Mouse (Mus musculus) hindlimb bud, embryonic 11.5 days (tissue): ENCODE measurements at regions not wholly inside any gene's neighbourhood (a gene's known extent, or its start where the extent isn't known, plus 50 kb on each side); places are given as distances from the start of the nearest gene placed in this dataset.

ENCODE experiments used
- DNase-seq: peaks from one replicate; pipeline ENCODE4 v3.0.0-alpha.2; 2012; ENCODE audit warnings: low read depth, low spot score; ENCODE audit errors: extremely low spot score

GRCm38 (mm10) chr11:19736076-19736475, 188.1 kb upstream of the Spred2 start:
- DNase-seq = no peak

- DNase-seq = no peak
These were observed 187.2 kb upstream of the Spred2 start for GRCm38 (mm10) chr11:19736926-19737325.

GRCm38 (mm10) chr11:19737331-19737730, 186.8 kb upstream of the Spred2 start:
- DNase-seq = no peak

- no peak for DNase-seq
These were observed 186.4 kb upstream of the Spred2 start for GRCm38 (mm10) chr11:19737807-19738206.

DNA sequence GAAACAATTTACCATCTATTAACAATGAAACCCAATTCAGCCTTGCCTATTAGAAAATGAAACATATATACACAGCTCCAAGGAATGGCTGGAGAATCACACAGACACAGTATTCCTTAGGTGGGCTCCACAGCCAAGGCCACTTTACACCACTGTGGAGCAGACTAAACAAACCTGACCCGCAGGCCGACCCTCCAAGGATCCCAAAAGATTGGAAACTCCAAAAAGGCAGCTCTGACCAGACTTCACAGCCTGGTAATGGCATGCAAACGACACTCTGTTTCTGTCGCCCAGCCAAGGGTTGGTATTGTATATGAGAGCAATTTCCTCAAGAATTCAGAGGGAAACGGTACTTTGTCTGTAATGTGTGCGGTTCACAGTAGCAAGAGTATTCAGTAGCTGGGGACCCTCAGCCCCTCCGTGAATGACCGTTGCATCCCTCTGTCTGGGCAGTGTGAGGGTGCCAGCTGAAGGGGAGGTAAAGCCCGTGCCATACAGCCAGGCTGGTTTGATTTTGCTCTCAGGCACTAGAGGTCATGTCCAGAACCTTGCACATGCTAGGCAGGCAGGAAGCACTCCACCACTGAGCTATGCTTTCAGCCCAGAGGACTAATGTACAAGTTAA, 184.5 kb upstream of the Spred2 start:
- DNase-seq = no peak

DNA sequence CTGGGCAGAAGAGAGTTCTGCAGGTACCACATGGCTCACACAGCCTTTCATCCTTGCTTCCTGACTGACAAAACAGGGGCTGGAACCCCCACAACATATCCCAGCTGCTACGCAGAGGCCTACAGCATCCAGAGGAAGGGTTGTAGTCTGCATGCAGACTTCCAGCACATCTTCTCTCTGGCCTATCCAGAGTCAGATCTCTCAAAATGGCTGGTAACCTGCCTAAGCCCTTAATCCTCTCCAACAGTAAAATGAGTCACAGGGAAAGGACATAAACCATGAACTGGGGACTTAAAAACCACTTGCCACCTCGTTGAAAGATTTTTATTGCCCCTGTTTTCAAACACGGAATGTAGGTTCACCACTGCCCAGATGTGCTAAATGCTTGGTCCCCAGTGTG, 183.6 kb upstream of the Spred2 start:
- peak; percentile 52 for DNase-seq

DNA sequence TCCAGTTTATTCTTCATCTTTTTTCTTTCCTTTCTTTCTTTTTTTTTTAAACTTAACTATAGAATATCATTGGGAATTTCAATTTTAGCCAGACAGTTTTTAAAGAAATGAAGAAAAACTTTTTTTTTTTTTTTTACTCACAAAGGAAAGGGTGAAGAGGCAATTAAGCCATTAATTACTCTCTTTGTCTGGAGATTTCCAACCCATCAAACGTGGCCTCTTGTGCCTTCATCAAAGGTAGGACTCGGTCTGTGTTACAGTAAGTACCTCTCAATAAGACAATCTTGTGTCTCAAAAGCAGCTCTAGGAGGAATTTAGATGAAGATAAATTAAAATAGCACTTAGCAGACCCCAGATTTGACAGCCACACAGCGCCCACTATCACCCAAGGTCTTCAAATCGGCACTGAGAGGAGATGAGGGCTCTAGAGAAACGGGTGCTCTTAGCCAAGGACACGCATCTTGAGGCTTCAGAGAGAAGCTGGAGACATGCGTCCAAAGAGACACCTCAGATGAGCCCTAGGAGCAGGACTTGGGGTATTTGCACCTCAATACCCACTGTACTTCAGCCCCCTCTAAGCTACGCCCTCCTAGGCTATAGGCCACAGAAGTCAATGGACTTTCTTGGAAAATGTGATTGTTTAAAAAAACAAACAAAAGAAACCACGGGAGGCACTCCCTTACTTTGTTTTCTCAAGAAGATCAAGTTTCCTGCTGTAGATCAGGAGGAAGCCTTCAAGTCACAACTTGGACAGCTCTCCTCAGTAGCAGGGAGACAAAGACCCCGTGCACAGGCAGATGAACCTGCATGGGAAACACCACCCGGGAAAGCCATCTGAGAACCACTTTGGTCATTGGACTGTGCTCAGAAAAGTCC, 176.8 kb upstream of the Spred2 start:
- DNase-seq = no peak

GRCm38 (mm10) chr11:19747973-19748559, 176.1 kb upstream of the Spred2 start:
- no peak for DNase-seq

DNA sequence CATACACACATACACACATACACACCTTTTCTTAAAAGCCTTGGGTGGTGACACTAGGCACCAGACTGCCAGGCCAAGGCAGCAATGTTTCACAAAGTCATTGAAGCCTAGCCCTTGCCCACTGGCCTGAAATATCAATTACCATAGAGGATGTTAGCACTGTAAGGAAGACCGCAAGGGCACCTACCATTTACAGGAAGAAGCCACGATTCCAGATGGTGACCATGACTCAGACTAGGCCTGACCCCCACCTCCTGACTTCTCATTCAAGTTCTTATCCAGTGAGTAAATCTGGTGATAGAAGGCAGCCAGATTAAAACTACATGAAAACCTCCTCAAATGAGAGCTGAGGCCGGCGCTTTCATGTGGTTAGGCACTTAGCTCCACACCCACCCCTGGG, 165.3 kb upstream of the Spred2 start:
- no peak for DNase-seq

- no peak for DNase-seq
These were observed 163.1 kb upstream of the Spred2 start for GRCm38 (mm10) chr11:19760861-19761693.

DNA sequence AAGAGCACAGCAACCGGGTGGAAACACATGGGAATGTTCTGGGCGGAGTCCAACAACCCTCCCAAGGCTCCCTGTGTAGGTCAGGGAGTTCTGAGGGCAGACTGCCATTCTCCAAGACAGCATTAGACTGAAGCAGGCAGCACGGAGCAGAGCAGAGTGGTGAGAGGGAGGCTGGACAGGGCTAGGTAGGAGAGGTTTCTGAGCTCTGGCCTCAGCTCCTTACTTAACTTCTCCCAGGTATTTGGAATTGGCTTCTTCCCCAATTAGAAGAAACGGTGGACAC, 162.5 kb upstream of the Spred2 start:
- DNase-seq = no peak

- no peak for DNase-seq
These were observed 156.9 kb upstream of the Spred2 start for GRCm38 (mm10) chr11:19767316-19767715.

DNA sequence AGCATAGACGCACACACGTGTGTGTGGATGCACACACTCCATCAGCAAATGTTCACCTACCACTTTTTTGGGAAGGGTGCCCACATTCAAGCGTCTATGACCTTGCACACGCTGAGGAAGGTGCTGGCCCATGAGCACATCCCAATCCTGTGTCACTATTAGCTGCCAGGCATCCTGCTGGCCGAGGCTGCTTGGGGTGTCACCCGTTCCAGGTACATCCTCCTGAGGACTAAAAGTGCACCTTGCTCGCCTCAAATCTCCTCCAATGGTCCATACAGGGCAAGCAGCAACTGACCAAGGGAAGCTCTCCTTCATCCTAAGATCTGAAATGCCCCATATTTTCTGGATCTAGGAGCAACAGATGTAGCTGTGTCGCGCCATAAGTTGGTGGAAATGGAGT, 156.3 kb upstream of the Spred2 start:
- DNase-seq = no peak

DNA sequence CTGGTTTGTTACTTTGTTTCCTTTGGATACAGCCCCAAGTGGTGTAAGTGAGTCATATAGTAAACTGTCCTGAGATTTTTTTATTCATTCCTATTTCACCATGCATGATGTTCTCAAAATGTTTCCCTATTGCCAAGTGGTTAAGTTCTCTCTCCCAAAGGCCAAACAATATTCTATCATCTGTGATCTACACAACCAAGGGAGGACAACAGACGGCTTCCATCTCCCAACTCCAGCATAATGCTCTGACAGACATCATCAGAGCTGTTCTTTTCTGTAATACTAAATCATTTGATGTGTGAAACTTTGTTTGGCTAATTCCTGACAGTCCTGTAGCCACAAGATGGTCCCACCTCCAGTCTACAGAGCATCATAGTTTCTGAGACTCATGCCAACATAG, 155.2 kb upstream of the Spred2 start:
- DNase-seq = no peak

DNA sequence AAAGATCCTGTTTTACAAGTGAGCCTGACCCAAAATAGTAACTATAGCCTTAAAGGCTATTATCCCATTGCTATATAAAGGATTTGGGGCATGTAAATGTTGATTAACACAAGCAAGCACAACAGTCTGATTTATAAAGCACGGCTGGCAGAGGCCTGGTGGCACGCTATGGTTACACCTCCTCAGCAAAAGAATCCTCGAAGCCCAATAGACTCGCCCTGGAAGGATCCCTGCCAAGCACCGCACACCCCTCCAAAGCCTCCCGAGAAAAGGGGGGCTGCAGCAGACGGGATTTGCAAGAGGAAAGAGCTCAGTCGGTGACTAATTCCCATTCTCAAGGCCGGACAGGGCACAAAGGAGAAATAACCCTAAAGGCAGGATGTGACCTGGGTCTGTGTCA, 150.2 kb upstream of the Spred2 start:
- no peak for DNase-seq

DNA sequence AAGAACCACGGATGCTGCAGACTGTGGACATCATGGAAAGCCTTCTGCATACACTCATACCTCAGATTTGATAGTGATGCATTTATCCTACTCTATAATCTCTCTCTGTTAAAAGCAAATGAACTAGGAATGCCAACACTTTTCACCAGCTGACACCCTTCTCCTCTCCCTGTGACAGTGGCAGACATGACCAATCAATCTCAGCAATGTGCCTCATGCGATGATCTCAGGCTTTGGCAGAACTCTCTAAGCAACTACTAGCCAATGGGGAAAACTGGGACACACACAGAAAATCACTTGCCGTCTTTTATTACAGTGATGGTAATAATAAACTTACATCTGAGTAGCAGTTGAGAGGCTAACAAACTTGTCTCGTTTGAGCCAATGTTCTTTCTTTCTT, 148.4 kb upstream of the Spred2 start:
- DNase-seq = no peak

GRCm38 (mm10) chr11:19776473-19777200, 147.5 kb upstream of the Spred2 start:
- no peak for DNase-seq

DNA sequence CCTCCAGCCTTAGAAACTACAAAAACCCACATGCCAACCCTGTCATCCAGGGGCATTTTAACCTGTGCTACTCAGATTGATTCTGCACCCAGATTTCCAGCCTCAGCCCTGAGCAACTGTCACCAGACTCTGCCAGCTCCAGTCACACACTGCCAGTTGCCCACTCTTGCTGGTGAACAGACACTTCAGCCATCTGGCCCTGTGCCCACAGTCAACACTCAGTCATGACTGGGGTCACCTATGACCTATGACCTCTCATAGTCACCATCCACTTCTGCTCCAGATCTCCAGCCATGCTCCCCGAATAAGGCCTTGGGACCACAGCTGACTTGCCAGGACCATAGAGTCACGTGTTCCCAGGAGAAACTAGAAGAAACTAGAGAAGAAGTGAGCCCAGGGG, 146.0 kb upstream of the Spred2 start:
- no peak for DNase-seq

DNA sequence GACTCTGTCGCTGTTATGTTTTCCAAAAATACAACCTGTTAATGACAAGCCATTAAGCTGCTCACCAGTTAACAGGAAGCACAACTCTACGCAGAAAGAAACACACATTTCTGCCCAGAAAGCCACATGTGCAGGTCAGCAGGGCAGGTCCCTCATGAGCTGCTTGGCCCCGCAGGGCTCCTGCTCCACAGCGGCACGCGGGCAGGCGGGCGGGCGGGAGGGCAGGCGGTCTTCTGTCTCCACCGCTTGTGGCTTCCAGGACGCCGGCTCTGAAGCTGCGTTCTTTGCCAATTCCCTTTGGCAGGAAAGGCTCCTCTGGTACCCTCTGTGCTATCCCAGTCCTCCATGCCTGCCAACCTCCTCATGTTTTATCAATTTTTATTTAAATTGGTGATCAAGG, 139.1 kb upstream of the Spred2 start:
- no peak for DNase-seq

DNA sequence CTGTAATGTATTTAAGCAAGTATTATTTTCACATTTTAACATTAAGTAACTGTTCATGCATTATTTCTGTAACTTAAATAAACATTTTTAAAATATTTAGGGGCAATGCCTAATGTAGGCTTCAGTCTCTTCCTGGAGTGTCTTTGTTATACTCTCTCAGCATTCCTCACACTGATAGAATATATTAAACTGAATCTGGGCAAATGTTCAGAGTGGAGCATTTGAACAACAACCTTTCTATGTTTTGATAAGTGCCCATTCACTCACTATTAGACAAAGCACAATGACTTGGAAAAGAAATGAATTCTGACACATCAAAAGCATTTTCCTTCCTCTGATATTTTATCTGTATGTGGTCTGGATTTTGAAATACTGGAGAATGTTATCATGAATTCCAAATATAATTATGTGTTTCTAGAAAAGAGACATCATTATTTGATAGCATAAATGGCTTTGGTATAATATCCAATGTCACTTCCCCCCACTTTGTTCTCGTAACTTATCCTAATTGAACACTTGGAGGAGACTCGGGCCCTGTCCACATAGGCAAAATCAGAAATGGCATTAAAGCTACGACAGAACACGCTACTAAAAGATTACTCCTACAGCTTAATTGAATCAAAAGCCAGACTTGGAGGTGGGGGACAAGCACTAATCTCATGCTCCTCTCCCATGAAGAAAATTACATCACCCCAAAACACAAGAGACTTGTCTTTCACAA, 127.1 kb upstream of the Spred2 start:
- DNase-seq = no peak
